Mouse (Mus musculus) thymus, adult 2 months (tissue): ENCODE data around the gene 4930426L09Rik. TPM values are rescaled to one million over a fixed set of nuclear protein-coding genes. Genes with fewer than 3 reads are reported as not detected.

Source experiments
- DNase-seq: peaks from one replicate; pipeline ENCODE4 v3.0.0; 2021
- H3K27ac ChIP-seq: fragments of 200-500 bp; 2 replicates; pipeline ENCODE4 v1.5.1; 2012; ENCODE audit warnings: low read length, control low read depth; ENCODE audit not compliant: control insufficient read depth, insufficient read depth
- H3K27me3 ChIP-seq: fragments of 200-500 bp; 2 replicates; pipeline ENCODE4 v1.6.1; 2012; ENCODE audit warnings: mild to moderate bottlenecking, low read length, moderate library complexity, mixed read lengths; ENCODE audit not compliant: control insufficient read depth, insufficient read depth
- H3K36me3 ChIP-seq: fragments of 200-500 bp; 2 replicates; pipeline ENCODE4 v1.6.1; 2012; ENCODE audit warnings: mild to moderate bottlenecking, low read length, moderate library complexity; ENCODE audit not compliant: control insufficient read depth, insufficient read depth
- H3K4me1 ChIP-seq: fragments of 200-500 bp; replicated peaks from 2 replicates; pipeline ENCODE4 v1.6.1; 2012; ENCODE audit warnings: low read length; ENCODE audit not compliant: control insufficient read depth, insufficient read depth
- H3K4me3 ChIP-seq: fragments of 200-500 bp; 2 replicates; pipeline ENCODE4 v1.5.1; 2012; ENCODE audit warnings: mild to moderate bottlenecking, low read length, control low read depth, moderate library complexity; ENCODE audit not compliant: control insufficient read depth, insufficient read depth
- CTCF ChIP-seq: fragments of 200-500 bp; IDR thresholded peaks from 2 replicates; pipeline ENCODE4 v1.5.1; 2012; ENCODE audit warnings: mild to moderate bottlenecking, control low read depth, low read length, moderate library complexity, borderline replicate concordance; ENCODE audit not compliant: control insufficient read depth, poor library complexity, insufficient read depth; ENCODE audit errors: extremely low read depth
- POLR2A ChIP-seq: fragments of 200-500 bp; IDR thresholded peaks from 2 replicates; pipeline ENCODE4 v1.6.1; 2012; ENCODE audit warnings: mild to moderate bottlenecking, low read length, control low read depth, moderate library complexity; ENCODE audit not compliant: control insufficient read depth, poor library complexity, insufficient read depth; ENCODE audit errors: extremely low read depth
- WGBS: fragments of 180-500 bp; shearing (Covaris S2); methylation state at CpG from one replicate; pipeline ENCODE4 v1.1.7; 2018; 5-methylcytosine and 5-hydroxymethylcytosine counted together
- polyA plus RNA-seq: library from polyadenylated mRNA; depleted of rRNA; stranded (reverse); fragments of >200 nt; gene quantifications from 2 replicates; pipeline ENCODE4 v1.2.3, GENCODE M21; 2012; rRNA removed

4930426L09Rik gene
- 2.0 and 2.8 TPM in 2 replicates for polyA plus RNA-seq

DNA sequence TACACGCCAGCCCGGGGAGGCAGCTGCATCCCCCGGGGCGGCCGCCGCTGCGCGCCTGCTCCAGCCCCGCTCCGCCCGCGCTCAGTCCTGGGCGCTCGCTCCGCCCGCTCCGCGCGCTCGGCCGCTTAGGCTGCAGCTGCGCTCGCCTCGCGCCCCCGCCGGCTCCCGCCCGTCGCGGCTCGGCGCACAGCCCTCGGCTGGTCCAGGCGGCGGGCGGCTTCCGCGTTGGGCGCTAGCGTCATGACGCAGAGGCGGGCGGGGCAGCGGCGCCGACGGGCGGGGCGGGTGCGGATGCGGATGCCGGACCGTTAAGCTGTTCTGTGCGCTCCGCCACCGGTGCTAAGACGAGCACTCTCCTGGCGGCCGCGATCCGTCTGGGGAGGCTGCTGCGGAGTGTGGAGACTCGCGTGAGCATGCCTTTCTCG is at the start of gene 4930426L09Rik, which contains the start of gene Pip4k2a:
4930426L09Rik (plus strand) TSS at position 290 of the 425 bp plus-strand sequence.
Pip4k2a (minus strand) TSS at position 73 of the 425 bp plus-strand sequence.
- TF ChIP-seq CTCF: peak; percentile 57; the same call in 1 of the 2 replicates
- peak; percentile 98 for TF ChIP-seq POLR2A
- no peaks in the 10 kb centered on the region for H3K27me3 ChIP-seq
- H3K4me1 ChIP-seq: peaks cover 18% of the 10 kb centered on the region
- peak within 1 kb of the TSS; percentile 86 for H3K27ac ChIP-seq
- DNase-seq: peak; percentile 97
- 2% methylated on average over 66 of the region's 66 CpGs for WGBS
- no peaks in the 10 kb centered on the region for H3K36me3 ChIP-seq
- H3K4me3 ChIP-seq: peak within 1 kb of the TSS; percentile 85

GRCm38 (mm10) chr2:18948741-18949140 is 49.4 kb upstream of the 4930426L09Rik start:
- Histone ChIP-seq H3K36me3 (no peaks in the 10 kb centered on the region), H3K27me3 (no peaks in the 10 kb centered on the region), H3K4me3 (no peak overlapping the region), H3K4me1 (peaks cover 40% of the 10 kb centered on the region), H3K27ac (no peak overlapping the region)
- TF ChIP-seq CTCF (no peak), POLR2A (no peak)
- 25% methylated on average over 7 of the region's 7 CpGs for WGBS
- DNase-seq: no peak

GRCm38 (mm10) chr2:18950758-18951157 is 47.4 kb upstream of the 4930426L09Rik start:
- Histone ChIP-seq H3K27me3 (no peaks in the 10 kb centered on the region), H3K27ac (0 out of 2 replicates have a peak overlapping the region, but pooled peaks have one; percentile 24), H3K4me3 (no peak overlapping the region), H3K4me1 (peaks cover 43% of the 10 kb centered on the region), H3K36me3 (no peaks in the 10 kb centered on the region)
- no peak for DNase-seq
- WGBS: 67% methylated on average over 2 of the region's 2 CpGs
- TF ChIP-seq POLR2A (no peak), CTCF (no peak)

GRCm38 (mm10) chr2:18952102-18952673 is 46.0 kb upstream of the 4930426L09Rik start:
- Histone ChIP-seq H3K27me3 (no peaks in the 10 kb centered on the region), H3K4me1 (peaks cover 47% of the 10 kb centered on the region), H3K27ac (peak overlapping the region; percentile 94), H3K4me3 (no peak overlapping the region), H3K36me3 (no peaks in the 10 kb centered on the region)
- no peak for TF ChIP-seq CTCF
- TF ChIP-seq POLR2A: no peak
- DNase-seq: no peak
- WGBS: 1% methylated on average over 7 of the region's 7 CpGs

DNA sequence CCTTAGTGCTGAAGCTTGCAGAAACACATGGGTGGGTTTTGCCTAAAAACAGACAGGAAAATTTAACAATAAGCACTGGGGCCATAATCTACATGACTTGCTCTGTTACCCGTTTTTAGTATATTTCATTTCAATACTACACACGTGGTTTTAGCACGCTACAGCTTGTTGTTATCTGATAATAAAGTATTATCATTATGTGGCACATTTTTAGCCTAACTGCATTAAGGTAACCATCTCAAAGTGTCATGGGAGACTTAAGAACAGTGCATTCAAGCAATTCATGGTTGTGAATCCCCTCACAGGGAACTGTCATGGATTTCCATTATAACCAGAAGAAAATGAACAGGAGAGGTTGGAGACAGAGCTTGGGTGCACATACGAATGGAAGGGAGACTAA is 43.7 kb upstream of the 4930426L09Rik start:
- DNase-seq: no peak
- H3K4me3 ChIP-seq: no peak overlapping the region
- H3K4me1 ChIP-seq: peaks cover 51% of the 10 kb centered on the region
- H3K36me3 ChIP-seq: no peaks in the 10 kb centered on the region
- no peak overlapping the region for H3K27ac ChIP-seq
- 50% methylated on average over 4 of the region's 4 CpGs for WGBS
- no peak for TF ChIP-seq POLR2A
- TF ChIP-seq CTCF: no peak
- H3K27me3 ChIP-seq: no peaks in the 10 kb centered on the region

DNA sequence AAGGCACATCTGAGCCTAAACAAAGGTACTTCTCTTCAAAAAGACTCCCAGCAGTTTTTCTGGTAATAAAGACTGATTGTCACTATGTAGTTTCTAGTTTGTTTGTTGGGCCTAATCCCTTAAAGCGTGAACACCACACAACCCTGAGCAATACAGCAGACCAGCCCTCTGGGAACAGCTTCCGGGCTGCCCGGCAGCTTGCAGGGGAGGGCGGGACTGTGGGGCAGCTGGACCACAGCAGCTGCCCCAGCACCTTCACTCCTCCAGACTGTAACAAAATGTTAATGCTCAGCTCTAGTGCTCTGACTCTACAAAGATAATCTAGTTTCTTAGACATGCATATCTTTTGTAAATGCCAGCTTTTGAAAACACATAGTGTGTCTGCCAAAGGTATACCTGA is 43.1 kb upstream of the 4930426L09Rik start:
- no peak overlapping the region for H3K4me3 ChIP-seq
- no peak for TF ChIP-seq POLR2A
- TF ChIP-seq CTCF: no peak
- peaks cover 54% of the 10 kb centered on the region for H3K4me1 ChIP-seq
- DNase-seq: no peak
- no peaks in the 10 kb centered on the region for H3K27me3 ChIP-seq
- peak overlapping the region; percentile 45; the same call in 1 of the 2 replicates for H3K27ac ChIP-seq
- 21% methylated on average over 4 of the region's 4 CpGs for WGBS
- H3K36me3 ChIP-seq: no peaks in the 10 kb centered on the region

- Histone ChIP-seq H3K27ac (peak overlapping the region; percentile 27; the same call in 1 of the 2 replicates), H3K36me3 (no peaks in the 10 kb centered on the region), H3K4me1 (peaks cover 58% of the 10 kb centered on the region), H3K27me3 (no peaks in the 10 kb centered on the region), H3K4me3 (no peak overlapping the region)
- no peak for TF ChIP-seq POLR2A
- no peak for TF ChIP-seq CTCF
- WGBS: 44% methylated on average over 13 of the region's 13 CpGs
- DNase-seq: no peak
Observed at GRCm38 (mm10) chr2:18955671-18956070, 42.5 kb upstream of the 4930426L09Rik start.
